Mouse (Mus musculus): ENCODE data around the gene Cth.
A peak's percentile ranks its signal among the peaks of the same experiment; 100 is the strongest.
"Not testable (repeated sequence)": the region's sequence is repeated elsewhere in the genome, so short reads cannot be mapped to it uniquely, and the experiment has no call there.

Cth gene

GRCm38 (mm10) chr3:157924692-157925328 lies at the start of gene Cth:
Cth (minus strand) TSS chr3:157925077.
- DNase-seq (ENCODE audit: low spot score in 2 of 2): peak; percentile 80 to 82

- no peak for DNase-seq (ENCODE audit: low spot score in 2 of 2)
Observed at GRCm38 (mm10) chr3:157973236-157973635, 48.4 kb upstream of the Cth start.

- DNase-seq (ENCODE audit: low spot score in 2 of 2): no peak
Observed at GRCm38 (mm10) chr3:157971151-157971550, 46.3 kb upstream of the Cth start.

DNA sequence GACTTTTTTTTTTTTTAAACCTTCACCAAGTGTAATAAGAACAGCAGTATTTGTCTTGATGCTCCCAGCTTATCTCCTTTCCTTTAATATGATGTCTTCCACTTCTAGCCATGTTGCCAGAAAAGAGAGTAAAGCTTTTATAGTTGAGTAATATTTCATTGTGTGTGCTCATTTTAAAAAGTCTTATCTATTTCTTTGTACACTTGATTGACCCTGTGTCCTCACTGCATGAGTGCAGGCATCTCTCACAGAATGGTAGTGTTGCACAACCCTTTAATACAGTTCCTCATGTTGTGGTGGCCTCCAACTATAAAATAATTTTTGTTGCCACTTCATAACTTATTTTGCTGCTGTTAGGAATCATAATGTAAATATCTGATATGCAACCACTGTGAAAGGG lies 32.4 kb upstream of the Cth start:
- DNase-seq (ENCODE audit: low spot score in 2 of 2): no peak

- DNase-seq (ENCODE audit: low spot score in 2 of 2): no peak
Observed at GRCm38 (mm10) chr3:157956201-157956600, 31.3 kb upstream of the Cth start.

- no peak for DNase-seq (ENCODE audit: low spot score in 2 of 2)
Observed at GRCm38 (mm10) chr3:157955466-157955865, 30.6 kb upstream of the Cth start.

- DNase-seq (ENCODE audit: low spot score in 2 of 2): no peak
Observed at GRCm38 (mm10) chr3:157952716-157953115, 27.8 kb upstream of the Cth start.

DNA sequence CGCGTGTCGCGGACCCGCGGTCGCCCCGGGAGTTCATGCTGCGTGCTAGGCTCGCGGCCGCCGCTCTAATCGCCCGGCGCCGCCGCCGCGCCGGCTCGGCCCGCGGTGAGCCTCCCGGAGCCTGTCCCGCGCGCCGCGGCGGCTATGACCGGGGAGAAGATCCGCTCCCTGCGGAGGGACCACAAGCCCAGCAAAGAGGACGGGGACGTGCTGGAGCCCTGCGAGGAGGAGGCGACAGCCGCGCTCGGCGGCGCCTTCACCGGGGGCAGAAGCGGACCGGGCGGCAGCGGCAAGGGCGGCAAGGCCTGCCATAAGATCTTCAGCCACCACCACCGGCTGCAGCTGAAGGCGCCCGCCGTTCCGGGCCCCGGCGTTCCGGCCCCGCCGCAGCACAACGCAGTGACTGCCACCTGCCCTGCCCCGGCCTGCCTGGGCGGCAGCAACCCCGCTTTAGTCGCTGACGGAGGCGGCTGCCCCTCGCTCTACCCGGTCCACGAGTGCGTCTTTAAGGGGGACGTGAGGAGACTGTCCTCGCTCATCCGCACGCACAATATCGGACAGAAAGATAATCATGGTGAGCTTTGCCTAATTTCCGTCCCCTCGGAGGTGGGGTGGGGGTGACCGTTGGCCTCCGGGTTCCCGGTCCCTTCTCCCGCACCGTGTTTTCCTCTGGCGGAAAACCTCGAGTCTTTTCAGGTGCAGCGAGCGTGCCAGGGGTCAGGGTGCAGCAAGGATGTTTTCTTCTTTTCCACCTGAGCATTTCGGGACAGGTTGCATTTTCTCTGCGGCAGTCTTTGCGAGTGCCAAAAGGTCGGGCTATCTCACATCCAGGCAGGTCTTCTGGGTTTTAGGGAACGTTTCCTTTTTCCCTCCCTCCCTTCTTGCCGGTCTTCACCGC lies 22.8 kb upstream of the Cth start:
- DNase-seq (ENCODE audit: low spot score in 2 of 2): peak in 1 of 2 experiments; percentile 34

DNA sequence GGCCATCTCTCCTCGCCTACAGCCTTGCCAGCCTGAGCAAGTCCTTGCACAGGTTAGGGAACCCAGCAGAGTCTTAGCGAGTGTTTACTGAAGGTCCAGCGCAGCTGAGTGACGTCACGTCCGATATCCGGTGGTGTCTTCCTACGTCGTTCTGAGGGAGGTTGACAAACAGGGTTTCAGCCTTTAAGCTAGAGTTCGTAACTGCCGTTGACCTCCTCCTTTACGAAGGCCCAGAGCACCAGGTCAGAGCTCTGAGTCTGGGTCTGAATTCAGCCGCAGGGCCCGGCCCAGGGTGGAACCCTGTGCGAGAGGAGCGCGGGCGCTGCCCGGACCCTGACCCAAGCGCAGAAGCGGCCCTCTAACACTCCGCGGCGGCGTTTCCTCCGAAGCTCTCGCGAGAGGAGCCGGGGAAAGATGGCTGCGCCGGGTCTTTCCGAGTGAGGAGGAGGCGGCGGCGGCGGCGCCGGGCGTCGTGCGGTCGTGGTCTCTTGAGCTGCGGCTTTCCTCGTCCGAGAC lies 22.0 kb upstream of the Cth start, which contains the start of gene Ankrd13c:
TSS of gene Ankrd13c (plus strand) at position 397 of the 516 bp plus-strand sequence.
- peak; percentile 79 to 91 for DNase-seq (ENCODE audit: low spot score in 2 of 2)

- DNase-seq (ENCODE audit: low spot score in 2 of 2): no peak
Observed at GRCm38 (mm10) chr3:157938585-157938984, 13.7 kb upstream of the Cth start.

DNA sequence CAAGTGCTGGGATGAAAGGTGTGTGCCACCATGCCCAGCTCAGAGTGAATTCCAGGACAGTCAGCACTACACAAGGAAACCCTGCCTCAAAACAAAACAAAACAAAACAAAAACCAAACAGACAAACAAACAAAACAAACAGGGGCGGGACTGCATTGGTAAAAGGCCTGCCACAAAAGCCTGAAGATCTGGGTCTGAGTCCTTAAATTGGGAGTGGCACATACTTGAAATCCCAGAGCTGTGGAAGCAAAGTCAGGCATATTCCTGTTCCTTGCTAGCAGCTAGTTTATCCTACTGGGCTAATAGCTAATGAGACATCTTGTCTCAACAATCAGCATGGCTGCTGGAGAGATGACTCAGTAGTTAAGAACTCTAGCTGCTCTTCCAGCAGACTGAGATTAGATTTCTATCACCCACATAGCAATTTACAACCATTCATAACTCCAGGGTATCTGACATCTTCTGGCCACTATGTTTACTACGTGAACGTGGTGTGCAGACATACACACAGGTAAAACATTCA lies 9.5 kb upstream of the Cth start:
- no peak for DNase-seq (ENCODE audit: low spot score in 2 of 2)

DNA sequence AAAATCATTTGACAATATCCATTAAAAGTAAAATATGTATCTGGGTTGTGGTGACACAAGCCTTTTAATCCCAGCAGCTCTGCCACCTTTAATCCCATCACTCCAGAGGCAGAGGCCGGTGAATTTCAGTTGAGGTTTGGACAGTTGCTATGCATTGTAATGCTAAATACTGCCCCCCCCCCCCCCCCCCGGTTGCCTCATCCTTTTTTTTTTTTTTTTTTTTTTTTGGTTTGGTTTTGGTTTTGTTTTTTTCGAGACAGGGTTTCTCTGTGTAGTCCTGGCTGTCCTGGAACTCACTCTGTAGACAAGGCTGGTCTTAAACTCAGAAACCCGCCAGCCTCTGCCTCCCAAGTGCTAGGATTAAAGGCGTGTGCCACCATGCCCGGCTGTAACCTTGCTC lies 8.3 kb upstream of the Cth start:
- DNase-seq (ENCODE audit: low spot score in 2 of 2): not testable (repeated sequence)

DNA sequence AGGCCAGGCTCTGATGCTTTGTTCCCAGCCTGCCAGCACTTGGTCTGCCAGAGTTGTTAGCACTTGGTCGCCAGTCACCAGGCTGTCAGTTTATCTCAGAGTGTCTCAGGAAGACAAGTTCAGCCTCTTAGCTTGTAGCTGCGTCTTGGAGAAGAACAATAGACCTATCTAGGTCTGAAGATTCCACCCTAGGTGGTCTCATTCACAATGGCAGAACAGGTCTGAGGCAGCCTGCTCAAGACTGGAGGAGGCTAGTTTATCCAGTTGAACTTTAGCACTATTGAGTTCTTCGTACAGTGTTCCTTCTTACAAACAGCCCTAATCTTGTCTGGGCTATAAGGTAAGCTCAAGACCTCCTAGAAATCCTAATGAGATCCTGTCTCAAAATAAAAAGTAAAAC lies 7.2 kb upstream of the Cth start:
- no peak for DNase-seq (ENCODE audit: low spot score in 2 of 2)

GRCm38 (mm10) chr3:157931592-157931991 lies 6.7 kb upstream of the Cth start:
- no peak for DNase-seq (ENCODE audit: low spot score in 2 of 2)

DNA sequence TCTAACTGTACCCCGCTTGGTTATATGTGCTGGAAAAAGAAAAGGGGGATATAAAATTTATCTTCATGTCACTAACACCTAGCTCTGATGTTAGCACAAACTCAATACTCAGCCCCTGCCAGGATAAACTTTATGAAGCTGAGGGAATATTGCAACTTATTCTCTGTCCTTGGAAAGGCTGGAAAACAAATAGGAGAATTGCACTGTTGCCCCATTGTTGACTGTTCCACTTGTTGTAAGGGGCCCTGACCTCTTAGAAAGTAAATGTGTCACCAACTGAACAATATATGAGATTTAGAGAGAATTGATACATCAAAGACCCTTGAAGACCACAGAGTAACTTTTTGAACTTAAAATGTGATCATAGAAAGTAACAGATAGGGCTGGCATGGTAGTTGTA lies 4.5 kb upstream of the Cth start:
- DNase-seq (ENCODE audit: low spot score in 2 of 2): no peak

DNA sequence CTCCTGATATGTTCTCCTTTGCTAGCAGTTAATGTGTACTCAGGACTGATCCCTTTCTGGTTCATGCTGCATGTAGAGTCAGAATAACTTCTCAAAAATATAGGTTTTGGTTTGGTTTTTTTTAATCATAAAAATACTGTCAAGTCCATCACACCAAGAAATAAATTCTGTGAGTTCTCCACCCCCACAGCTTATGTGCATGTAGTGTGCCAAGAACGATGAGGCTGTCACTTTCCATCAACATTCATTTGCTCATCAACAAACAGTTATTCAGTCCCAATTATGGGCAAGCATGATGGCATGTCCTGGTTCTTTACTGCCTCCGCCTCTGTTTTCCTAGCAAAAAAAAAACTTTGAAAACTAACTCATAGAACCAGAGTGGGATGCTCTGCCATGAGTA lies 3.9 kb upstream of the Cth start:
- DNase-seq (ENCODE audit: low spot score in 2 of 2): no peak

DNA sequence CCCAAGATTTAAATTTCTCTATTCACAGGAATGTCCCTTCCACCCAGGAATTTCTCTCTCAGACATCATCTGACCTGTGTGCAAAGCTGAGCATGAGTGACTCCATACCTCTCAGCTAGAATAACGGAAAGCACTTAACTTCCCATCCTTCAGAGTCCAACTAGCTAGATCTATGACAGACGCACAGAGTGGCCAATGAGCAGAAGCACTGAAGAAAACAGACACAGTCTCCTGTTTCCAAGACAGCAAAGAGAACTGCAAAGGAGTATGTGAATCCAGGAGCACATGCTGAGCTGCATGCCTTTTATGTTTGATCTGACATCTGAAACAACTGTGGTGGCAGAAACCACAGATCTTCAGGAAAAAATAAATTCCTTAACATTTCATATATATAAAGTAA lies 1.9 kb upstream of the Cth start:
- DNase-seq (ENCODE audit: low spot score in 2 of 2): no peak

GRCm38 (mm10) chr3:157925706-157926510 lies 1.0 kb upstream of the Cth start:
- DNase-seq (ENCODE audit: low spot score in 2 of 2): no peak

DNA sequence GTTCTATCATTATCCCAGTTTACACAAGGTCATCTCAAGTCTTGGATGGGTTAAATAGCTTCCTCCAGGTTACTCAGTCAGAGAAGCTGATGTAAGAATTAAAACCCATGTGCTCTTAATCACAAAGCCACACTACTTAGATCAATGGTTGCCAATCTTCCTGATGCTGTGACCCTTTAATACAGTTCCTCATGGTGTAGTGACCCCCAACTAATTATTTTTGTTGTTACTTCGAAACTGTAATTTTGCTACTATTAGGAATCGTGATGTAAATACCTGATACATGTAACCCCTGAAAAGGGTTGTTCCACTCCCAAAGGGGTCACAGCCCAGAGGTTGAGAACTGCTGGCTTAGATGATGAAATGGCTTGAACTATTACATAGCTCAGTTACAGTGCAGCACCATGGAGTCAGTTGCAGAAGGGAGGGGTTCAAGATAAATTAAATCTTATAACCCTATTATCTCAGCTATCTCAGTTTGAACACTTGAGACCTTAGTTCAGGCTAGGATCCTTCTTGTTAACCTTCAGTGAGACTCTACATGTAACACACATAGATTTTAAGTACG lies 1.5 kb downstream of the Cth start:
- DNase-seq (ENCODE audit: low spot score in 2 of 2): no peak

- no peak for DNase-seq (ENCODE audit: low spot score in 2 of 2)
Observed at GRCm38 (mm10) chr3:157921376-157921775, 3.5 kb downstream of the Cth start.

- DNase-seq (ENCODE audit: low spot score in 2 of 2): no peak
Observed at GRCm38 (mm10) chr3:157916336-157916735, 8.5 kb downstream of the Cth start.
